Mouse (Mus musculus): ENCODE results near the gene Prc1.

- TF ChIP-seq POLR2A (IDR thresholded peaks at IDR 0.05; ENCODE audit: insufficient read depth, low read length) (peak; percentile 62), CTCF (IDR thresholded peaks at IDR 0.05; ENCODE audit: low read depth, low read length) (peak; percentile 62), EP300 (IDR thresholded peaks at IDR 0.05; ENCODE audit: insufficient read depth, low read depth, low read length) (peak; percentile 56; the same call in 1 of the 2 replicates)
These were observed 48.6 kb downstream of the Prc1 start, which contains the start of gene Hddc3 for GRCm38 (mm10) chr7:80342858-80343257.
